Mouse (Mus musculus) kidney, embryonic 16.5 days (tissue): ENCODE measurements at regions not wholly inside any gene's neighbourhood (a gene's known extent, or its start where the extent isn't known, plus 50 kb on each side); places are given as distances from the start of the nearest gene placed in this dataset.

Experiments used
- ATAC-seq: fragments of 200-750 bp; cut with Nextera tagmentation; 2 replicates; pipeline ENCODE4 v1.8.0; 2017; ENCODE audit warnings: moderate TSS enrichment; ENCODE audit not compliant: low FRiP score, low TSS enrichment
- H3K27ac ChIP-seq: fragments of 300-500 bp; sonication (generic); 2 replicates; pipeline ENCODE4 v1.5.1; 2014; ENCODE audit warnings: low read length
- H3K27me3 ChIP-seq: fragments of 300-500 bp; sonication (generic); 2 replicates; pipeline ENCODE4 v1.6.1; 2014; ENCODE audit warnings: low read length, control low read depth, mixed read lengths; ENCODE audit not compliant: insufficient read depth
- H3K36me3 ChIP-seq: fragments of 300-500 bp; sonication (generic); 2 replicates; pipeline ENCODE4 v1.6.1; 2014; ENCODE audit warnings: low read length, control low read depth, mixed read lengths; ENCODE audit not compliant: insufficient read depth
- H3K4me1 ChIP-seq: fragments of 300-500 bp; sonication (generic); 2 replicates; pipeline ENCODE4 v1.6.1; 2014; ENCODE audit warnings: low read length, control low read depth, mixed read lengths; ENCODE audit not compliant: insufficient read depth
- H3K4me2 ChIP-seq: fragments of 300-500 bp; sonication (generic); replicated peaks from 2 replicates; pipeline ENCODE4 v1.6.1; 2014; ENCODE audit warnings: low read depth, low read length
- H3K4me3 ChIP-seq: fragments of 300-500 bp; sonication (generic); 2 replicates; pipeline ENCODE4 v1.5.1; 2014; ENCODE audit warnings: mild to moderate bottlenecking, low read length
- H3K9ac ChIP-seq: fragments of 300-500 bp; sonication (generic); replicated peaks from 2 replicates; pipeline ENCODE4 v1.6.1; 2014; ENCODE audit warnings: low read length
- H3K9me3 ChIP-seq: fragments of 300-500 bp; sonication (generic); 2 replicates; pipeline ENCODE4 v1.6.1; 2016; ENCODE audit warnings: low read length, control low read depth
- WGBS: fragments of 180-500 bp; shearing (Covaris S2); extraction: QIAGEN DNeasy Blood & Tissue Kit; methylation state at CpG from one replicate; pipeline ENCODE4 v1.1.7; 2014; 5-methylcytosine and 5-hydroxymethylcytosine counted together

- Histone ChIP-seq H3K4me3 (no peak overlapping the region), H3K4me2 (no peak overlapping the region), H3K27ac (no peak overlapping the region), H3K27me3 (no peaks in the 10 kb centered on the region), H3K9ac (no peak overlapping the region), H3K36me3 (no peaks in the 10 kb centered on the region), H3K4me1 (peaks cover 23% of the 10 kb centered on the region), H3K9me3 (no peaks in the 10 kb centered on the region)
- 0 out of 2 replicates have a peak, but pooled peaks have one; percentile 43 for ATAC-seq
- WGBS, result 40% methylated on average over 8 of the region's 8 CpGs
Observed at GRCm38 (mm10) chr2:173384935-173385586, 108.7 kb upstream of the Pmepa1 start.

- H3K27ac ChIP-seq, result no peak overlapping the region
- WGBS, result 50% methylated on average over 9 of the region's 9 CpGs
- H3K4me2 ChIP-seq, result no peak overlapping the region
Observed at GRCm38 (mm10) chr2:173385722-173386141, 109.4 kb upstream of the Pmepa1 start.

GRCm38 (mm10) chr2:173388140-173388539, 111.8 kb upstream of the Pmepa1 start:
- H3K27ac ChIP-seq, result no peak overlapping the region
- peaks cover 25% of the 10 kb centered on the region for H3K4me1 ChIP-seq
- H3K9me3 ChIP-seq, result peaks cover 5% of the 10 kb centered on the region
- 77% methylated on average over 4 of the region's 4 CpGs for WGBS
- H3K36me3 ChIP-seq, result no peaks in the 10 kb centered on the region
- no peak overlapping the region for H3K9ac ChIP-seq
- H3K4me2 ChIP-seq, result no peak overlapping the region
- H3K27me3 ChIP-seq, result no peaks in the 10 kb centered on the region
- H3K4me3 ChIP-seq, result no peak overlapping the region
- no peak for ATAC-seq

More at GRCm38 (mm10) chr2:173385722-173386141, 109.4 kb upstream of the Pmepa1 start:
- Histone ChIP-seq H3K4me1 (peaks cover 23% of the 10 kb centered on the region), H3K9me3 (no peaks in the 10 kb centered on the region; the same call in 1 of the 2 replicates), H3K9ac (no peak overlapping the region), H3K36me3 (no peaks in the 10 kb centered on the region), H3K4me3 (no peak overlapping the region), H3K27me3 (no peaks in the 10 kb centered on the region)
- ATAC-seq, result no peak

GRCm38 (mm10) chr2:173392557-173393323, 116.4 kb upstream of the Pmepa1 start:
- WGBS, result 36% methylated on average over 14 of the region's 14 CpGs
- peaks cover 16% of the 10 kb centered on the region for H3K4me1 ChIP-seq
- no peak overlapping the region for H3K9ac ChIP-seq
- H3K27me3 ChIP-seq, result no peaks in the 10 kb centered on the region
- peak; percentile 53; the same call in 1 of the 2 replicates for ATAC-seq
- H3K4me3 ChIP-seq, result no peak overlapping the region
- no peak overlapping the region for H3K4me2 ChIP-seq
- H3K27ac ChIP-seq, result no peak overlapping the region
- H3K36me3 ChIP-seq, result no peaks in the 10 kb centered on the region
- peaks cover 5% of the 10 kb centered on the region for H3K9me3 ChIP-seq

GRCm38 (mm10) chr2:173393324-173393592, 116.9 kb upstream of the Pmepa1 start:
- Histone ChIP-seq H3K9me3 (peaks cover 5% of the 10 kb centered on the region), H3K4me2 (no peak overlapping the region), H3K4me3 (no peak overlapping the region), H3K4me1 (peaks cover 16% of the 10 kb centered on the region), H3K27ac (no peak overlapping the region), H3K27me3 (no peaks in the 10 kb centered on the region), H3K36me3 (no peaks in the 10 kb centered on the region), H3K9ac (no peak overlapping the region)
- 14% methylated on average over 2 of the region's 2 CpGs for WGBS
- ATAC-seq, result peak; percentile 55; the same call in 1 of the 2 replicates

- H3K36me3 ChIP-seq, result no peaks in the 10 kb centered on the region
- H3K27ac ChIP-seq, result no peak overlapping the region
- 40% methylated on average over 6 of the region's 6 CpGs for WGBS
Observed at GRCm38 (mm10) chr2:173395526-173395925, 119.2 kb upstream of the Pmepa1 start.

GRCm38 (mm10) chr2:173397846-173398331, 121.6 kb upstream of the Pmepa1 start:
- no peak for ATAC-seq
- Histone ChIP-seq H3K4me2 (no peak overlapping the region), H3K27ac (no peak overlapping the region), H3K27me3 (no peaks in the 10 kb centered on the region), H3K9me3 (no peaks in the 10 kb centered on the region), H3K4me3 (no peak overlapping the region), H3K9ac (no peak overlapping the region), H3K4me1 (peaks cover 9% of the 10 kb centered on the region), H3K36me3 (no peaks in the 10 kb centered on the region)
- WGBS, result 86% methylated on average over 2 of the region's 2 CpGs

More at GRCm38 (mm10) chr2:173395526-173395925, 119.2 kb upstream of the Pmepa1 start:
- Histone ChIP-seq H3K4me1 (peaks cover 16% of the 10 kb centered on the region), H3K27me3 (no peaks in the 10 kb centered on the region), H3K9ac (no peak overlapping the region), H3K9me3 (peaks cover 5% of the 10 kb centered on the region), H3K4me2 (no peak overlapping the region), H3K4me3 (no peak overlapping the region)
- ATAC-seq, result no peak

GRCm38 (mm10) chr2:173405629-173406028, 116.8 kb upstream of the 1700021F07Rik start:
- 73% methylated on average over 12 of the region's 12 CpGs for WGBS

GRCm38 (mm10) chr2:173406344-173407094, 115.9 kb upstream of the 1700021F07Rik start:
- H3K9ac ChIP-seq, result no peak overlapping the region
- peak; percentile 43 for ATAC-seq
- H3K27me3 ChIP-seq, result 0 out of 2 replicates have a peak, but pooled peaks cover 4% of the 10 kb centered on the region
- 25% methylated on average over 13 of the region's 13 CpGs for WGBS
- H3K4me3 ChIP-seq, result no peak overlapping the region
- no peaks in the 10 kb centered on the region for H3K36me3 ChIP-seq
- H3K27ac ChIP-seq, result no peak overlapping the region
- peaks cover 24% of the 10 kb centered on the region for H3K4me1 ChIP-seq
- H3K4me2 ChIP-seq, result no peak overlapping the region
- H3K9me3 ChIP-seq, result no peaks in the 10 kb centered on the region

More at GRCm38 (mm10) chr2:173405629-173406028, 116.8 kb upstream of the 1700021F07Rik start:
- Histone ChIP-seq H3K4me1 (peaks cover 24% of the 10 kb centered on the region), H3K36me3 (no peaks in the 10 kb centered on the region), H3K9ac (no peak overlapping the region), H3K9me3 (no peaks in the 10 kb centered on the region), H3K27ac (no peak overlapping the region), H3K4me3 (no peak overlapping the region), H3K27me3 (no peaks in the 10 kb centered on the region), H3K4me2 (no peak overlapping the region)
- no peak for ATAC-seq
